Mouse (Mus musculus) erythroblast, adult 5-6 weeks (primary cell): ENCODE measurements around the gene Hrc. TPM values are rescaled to one million over a fixed set of nuclear protein-coding genes. Genes with fewer than 3 reads are reported as not detected.
A peak's percentile ranks its signal among the peaks of the same experiment; 100 is the strongest.

Experiments
- ATAC-seq: replicated peaks from 2 replicates; pipeline ENCODE4 v1.8.0; 2016; ENCODE audit warnings: moderate number of reproducible peaks, mild to moderate bottlenecking, moderate TSS enrichment, inconsistent platforms; ENCODE audit not compliant: poor library complexity, low FRiP score, severe bottlenecking
- total RNA-seq, 2 experiments: library from RNA; stranded (forward) in 1 of 2; stranded (reverse) in 1 of 2; fragments of 150-400 nt in 1 of 2; fragments of 200-764, 138-1000 nt in 1 of 2; gene quantifications; 2 replicates each; pipeline versions ENCODE4 v1.2.3 to v1.2.4; 2015 to 2017; ENCODE audit warnings: low replicate concordance in 2 of 2

The Hrc gene
- total RNA-seq, 2 experiments from 2014 or later: not detected

GRCm38 (mm10) chr7:45362801-45363200 lies 27.7 kb downstream of the Hrc start:
- ATAC-seq: no peak

DNA sequence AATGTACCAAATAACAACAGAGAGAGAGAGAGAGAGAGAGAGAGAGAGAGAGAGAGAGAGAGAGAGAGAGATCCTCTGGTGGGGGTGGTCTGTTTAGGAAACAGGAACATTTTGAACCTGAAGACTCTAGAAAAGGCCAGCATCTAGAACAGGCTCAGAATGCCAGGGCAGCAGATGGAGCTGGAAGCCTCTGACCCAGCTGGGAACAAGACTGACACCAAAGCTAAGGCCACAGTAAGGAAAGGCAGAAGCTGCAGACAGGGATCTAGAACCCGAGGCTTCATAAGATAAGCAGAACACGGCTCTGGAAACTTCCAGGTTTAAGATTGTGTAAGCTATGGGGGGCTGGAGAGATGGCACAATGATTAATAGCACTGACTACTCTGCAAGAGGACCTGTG lies 28.9 kb downstream of the Hrc start:
- no peak for ATAC-seq

DNA sequence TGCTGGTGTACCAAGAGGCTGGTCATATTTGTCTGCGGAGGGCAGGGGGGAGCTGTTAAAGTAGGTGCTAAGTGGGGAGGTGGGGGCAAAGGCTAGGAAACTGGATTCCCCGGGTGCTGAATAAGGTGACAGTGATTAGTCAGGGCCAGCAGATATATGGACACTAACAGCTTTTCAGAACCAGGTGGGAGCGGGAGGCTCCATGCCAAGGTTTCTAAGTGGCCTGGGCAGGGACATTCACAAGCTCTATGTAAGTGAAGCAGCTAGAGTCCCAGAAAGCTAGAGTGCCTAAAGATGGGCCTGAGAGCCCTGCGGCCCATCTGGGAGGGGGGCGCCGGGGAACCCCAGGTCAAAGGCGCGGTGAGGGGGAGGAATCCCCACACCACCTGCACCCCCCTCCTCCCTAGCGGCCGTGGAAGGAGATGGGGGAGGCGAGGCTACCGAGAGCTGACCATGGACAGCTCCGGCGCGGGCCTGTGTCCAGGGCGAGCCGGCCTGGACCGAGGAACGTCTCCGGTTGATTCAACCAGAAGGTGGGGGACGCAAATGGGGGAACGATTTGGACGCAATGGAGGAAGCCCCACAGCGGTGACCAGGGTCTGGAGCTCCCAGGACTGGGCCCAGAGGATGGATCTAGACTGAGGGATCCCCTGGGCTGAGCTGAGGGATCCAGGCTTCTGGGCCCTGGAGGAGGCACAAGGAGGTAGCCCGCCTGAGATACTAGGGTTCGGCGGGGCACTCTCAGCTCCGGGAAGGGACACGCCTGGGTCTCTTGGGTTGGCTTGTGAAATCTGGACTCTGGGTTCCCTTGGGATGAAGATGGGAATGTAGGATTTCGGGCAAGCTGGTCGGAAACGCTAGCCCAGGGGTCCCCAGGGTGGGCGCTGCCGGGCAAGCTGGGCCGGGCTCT lies 30.9 kb downstream of the Hrc start:
- ATAC-seq: no peak

DNA sequence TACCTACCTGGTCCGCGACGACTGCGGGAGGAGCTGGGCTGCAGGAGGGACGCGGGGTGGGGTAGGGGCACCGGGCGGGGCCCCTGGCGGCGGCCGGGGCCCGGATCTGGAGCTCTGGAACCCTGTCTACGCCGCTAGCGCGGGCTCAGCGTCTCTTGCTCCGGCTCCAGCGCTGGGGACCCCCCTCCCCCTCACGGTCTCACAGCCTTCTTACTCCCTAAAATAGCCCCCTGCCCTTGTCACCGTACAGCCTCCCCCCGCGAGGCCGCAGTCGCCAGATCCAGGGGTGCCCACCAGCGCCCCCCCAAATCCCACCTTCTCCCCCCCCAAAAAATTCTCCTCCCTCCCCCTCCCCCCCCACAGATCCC lies 31.5 kb downstream of the Hrc start, which contains the start of gene Ppfia3:
Gene Ppfia3 (minus strand): TSS at position 368 of the 368 bp plus-strand sequence.
- no peak for ATAC-seq

GRCm38 (mm10) chr7:45367020-45367880 lies 32.2 kb downstream of the Hrc start:
- peak; percentile 87 for ATAC-seq

DNA sequence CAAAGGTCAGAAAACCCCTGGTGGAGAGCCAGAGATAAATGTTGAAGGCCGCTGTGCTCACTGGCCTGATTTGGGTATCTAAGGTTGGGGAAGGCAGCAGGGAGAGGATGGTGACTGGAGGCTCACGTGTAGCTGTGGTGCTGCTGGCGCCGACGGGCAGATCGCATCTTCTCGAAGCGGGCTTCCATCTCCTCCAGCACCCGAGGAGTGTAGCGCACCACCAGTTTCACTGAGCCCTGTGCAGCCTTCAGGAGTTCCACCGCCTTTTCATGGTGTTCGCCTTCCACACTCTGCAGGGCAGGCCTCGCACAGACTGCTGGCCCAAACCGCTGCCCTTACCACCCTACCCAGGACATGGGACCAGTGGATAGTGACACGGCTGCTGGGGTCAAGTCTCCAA lies 33.1 kb downstream of the Hrc start:
- ATAC-seq: no peak

DNA sequence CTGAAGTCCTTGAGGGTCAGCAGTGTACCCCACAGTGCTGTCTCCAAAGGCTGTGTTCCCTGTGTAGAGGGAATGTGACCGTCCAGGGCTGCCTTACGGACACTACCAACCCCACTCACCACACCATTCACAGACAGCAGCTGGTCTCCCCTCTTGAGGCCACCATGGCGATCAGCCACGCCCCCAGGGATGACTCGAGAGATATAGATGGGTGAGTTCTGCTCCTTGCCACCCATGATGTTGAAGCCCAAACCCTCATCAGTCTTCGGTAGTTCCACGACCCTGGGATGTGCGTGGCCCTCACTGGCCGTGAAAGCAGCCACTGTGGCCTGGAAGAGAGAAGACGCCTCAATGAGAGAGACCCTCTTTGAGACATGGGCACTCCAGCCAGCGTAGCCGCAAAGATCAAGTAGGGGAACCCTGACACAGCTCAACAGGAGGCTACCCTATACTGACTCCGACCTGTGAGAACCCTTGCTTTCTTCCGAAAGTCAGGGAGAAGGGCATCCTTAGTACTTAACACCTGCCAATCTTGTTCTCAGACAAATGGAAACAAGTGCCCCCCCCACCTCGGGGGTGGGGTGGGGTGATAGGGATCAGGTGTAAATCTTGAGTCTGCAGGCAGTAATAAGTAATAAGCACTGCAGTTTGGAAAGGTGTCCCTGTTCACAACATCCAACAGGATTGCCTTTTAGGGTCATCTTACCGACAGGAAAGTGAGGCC lies 34.1 kb downstream of the Hrc start:
- no peak for ATAC-seq

GRCm38 (mm10) chr7:45369836-45370474 lies 34.9 kb downstream of the Hrc start:
- ATAC-seq: no peak

DNA sequence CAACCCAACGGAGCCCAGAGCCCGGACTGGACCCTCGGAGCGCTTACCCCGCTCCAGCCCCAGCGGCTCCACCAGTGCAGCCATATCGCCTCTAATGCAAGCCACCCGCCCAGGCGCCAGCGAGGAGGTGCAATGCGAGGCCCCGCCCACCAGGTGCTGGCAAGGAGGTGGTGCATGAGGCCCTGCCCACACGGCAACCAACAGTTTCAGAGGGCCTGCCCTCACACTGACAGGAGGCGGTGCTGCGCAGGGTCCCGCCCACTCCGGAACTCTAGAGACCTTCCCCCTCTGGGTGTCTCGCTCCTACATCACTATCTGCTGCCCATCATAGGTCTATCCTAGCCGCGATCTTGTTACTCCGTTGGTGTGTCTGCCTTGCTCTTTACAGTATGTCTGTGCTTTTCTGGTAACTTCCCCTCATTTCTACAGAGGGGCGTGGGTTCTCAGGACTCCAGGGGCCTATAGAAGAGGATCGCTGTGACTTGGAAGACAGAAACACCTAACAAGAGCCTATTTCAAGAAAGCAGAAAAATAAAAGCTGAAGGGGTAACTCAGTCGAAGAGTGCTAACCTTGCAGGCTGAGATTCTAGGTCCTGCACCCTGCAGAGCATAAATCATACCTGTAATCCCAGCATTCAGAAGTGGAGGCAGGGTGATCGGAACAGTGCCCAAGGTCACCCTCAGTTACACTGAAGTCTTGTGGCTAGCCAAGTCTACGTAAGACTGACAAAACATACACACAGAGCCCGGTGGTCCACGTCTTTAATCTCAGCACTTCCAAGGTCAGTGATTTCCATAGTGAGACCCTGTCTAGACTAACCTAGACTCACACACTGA lies 35.6 kb downstream of the Hrc start, which contains the start of gene Lin7b:
Gene Lin7b (minus strand): TSS at position 109 of the 837 bp plus-strand sequence.
- peak; percentile 62 for ATAC-seq

DNA sequence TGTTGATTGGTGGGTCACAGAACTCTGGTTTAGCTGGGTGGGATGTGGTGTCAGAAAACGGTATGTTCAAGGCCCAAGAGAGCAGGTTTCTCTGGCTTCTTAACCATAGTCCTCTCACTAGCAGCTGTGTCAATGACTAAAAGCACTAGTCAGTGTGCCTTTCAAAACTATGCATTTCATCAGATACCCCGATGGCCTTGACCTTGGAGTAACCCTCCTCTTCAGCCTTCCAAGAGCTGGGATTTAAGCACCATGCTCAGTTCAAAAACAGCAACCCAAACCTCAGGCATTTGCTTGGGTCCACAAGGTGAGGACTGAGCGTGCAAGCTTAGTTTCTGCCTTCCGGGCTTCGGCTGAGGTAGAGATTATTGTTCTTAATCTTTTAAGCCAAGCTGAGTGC lies 37.3 kb downstream of the Hrc start:
- no peak for ATAC-seq

GRCm38 (mm10) chr7:45374620-45375019 lies 39.5 kb downstream of the Hrc start:
- no peak for ATAC-seq

DNA sequence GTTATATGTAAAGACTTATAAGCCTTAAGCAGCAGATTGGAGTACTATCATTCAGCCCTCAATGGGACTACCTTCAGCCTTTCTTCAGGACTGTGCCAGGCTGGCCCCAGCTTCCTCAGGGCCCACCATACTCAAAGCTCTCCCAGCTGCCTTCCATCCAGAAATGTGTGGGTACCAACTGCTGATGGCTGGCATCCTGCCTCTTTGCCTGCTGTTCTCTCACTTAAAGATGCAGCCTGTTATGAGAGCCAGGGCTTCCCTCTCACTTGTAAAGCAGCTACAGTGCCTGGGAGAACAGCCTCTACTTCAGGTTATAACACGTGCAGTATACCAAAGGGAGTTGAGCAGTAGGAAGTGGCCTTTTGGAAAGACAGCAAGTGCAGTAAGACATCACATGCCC lies 41.0 kb downstream of the Hrc start:
- ATAC-seq: no peak

GRCm38 (mm10) chr7:45386077-45386476 lies 51.0 kb downstream of the Hrc start:
- ATAC-seq: no peak

Other genes with a start within 250 kb of the Hrc start
Only the 30 nearest of the 36 such genes appear.
- gene Gm45713, start 199.1 kb upstream of the Hrc start, total RNA-seq (2015; ENCODE audit: low replicate concordance): not detected in 2 replicates
- not detected in 2 replicates for gene Gm45713, start 199.1 kb upstream of the Hrc start, total RNA-seq (2017; ENCODE audit: low replicate concordance)
- 1.3 and 3.8 TPM in 2 replicates for gene Flt3l, start 198.9 kb upstream of the Hrc start, total RNA-seq (2015; ENCODE audit: low replicate concordance)
- gene Flt3l, start 198.9 kb upstream of the Hrc start, total RNA-seq (2017; ENCODE audit: low replicate concordance): 2.6 and 3.6 TPM in 2 replicates
- 33.4 and 59.6 TPM in 2 replicates for gene Pih1d1, start 181.0 kb upstream of the Hrc start, total RNA-seq (2015; ENCODE audit: low replicate concordance)
- 2.7 and 15.8 TPM in 2 replicates for gene Pih1d1, start 181.0 kb upstream of the Hrc start, total RNA-seq (2017; ENCODE audit: low replicate concordance)
- 10.2 and 12.7 TPM in 2 replicates for gene Aldh16a1, start 180.7 kb upstream of the Hrc start, total RNA-seq (2015; ENCODE audit: low replicate concordance)
- 6.3 and 10.3 TPM in 2 replicates for gene Aldh16a1, start 180.7 kb upstream of the Hrc start, total RNA-seq (2017; ENCODE audit: low replicate concordance)
- not detected in 2 replicates for gene Slc17a7, start 171.3 kb upstream of the Hrc start, total RNA-seq (2015; ENCODE audit: low replicate concordance)
- 0.28 TPM in 1 of 2 replicates, not detected in the other for gene Slc17a7, start 171.3 kb upstream of the Hrc start, total RNA-seq (2017; ENCODE audit: low replicate concordance)
- gene Gfy, start 155.7 kb upstream of the Hrc start, total RNA-seq (2015; ENCODE audit: low replicate concordance): not detected in 2 replicates
- not detected in 2 replicates for gene Gfy, start 155.7 kb upstream of the Hrc start, total RNA-seq (2017; ENCODE audit: low replicate concordance)
- gene Pth2, start 154.3 kb upstream of the Hrc start, total RNA-seq (2015; ENCODE audit: low replicate concordance): not detected in 2 replicates
- gene Pth2, start 154.3 kb upstream of the Hrc start, total RNA-seq (2017; ENCODE audit: low replicate concordance): not detected in 2 replicates
- gene Ccdc155, start 130.4 kb upstream of the Hrc start, total RNA-seq (2015; ENCODE audit: low replicate concordance): not detected in 2 replicates
- not detected in 2 replicates for gene Ccdc155, start 130.4 kb upstream of the Hrc start, total RNA-seq (2017; ENCODE audit: low replicate concordance)
- 6.3 and 20.8 TPM in 2 replicates for gene Dkkl1, start 123.1 kb upstream of the Hrc start, total RNA-seq (2015; ENCODE audit: low replicate concordance)
- gene Dkkl1, start 123.1 kb upstream of the Hrc start, total RNA-seq (2017; ENCODE audit: low replicate concordance): 0.56 TPM in 1 of 2 replicates, not detected in the other
- gene Tead2, start 119.5 kb upstream of the Hrc start, total RNA-seq (2015; ENCODE audit: low replicate concordance): not detected in 2 replicates
- 0.42 and 0.51 TPM in 2 replicates for gene Tead2, start 119.5 kb upstream of the Hrc start, total RNA-seq (2017; ENCODE audit: low replicate concordance)
- 38.9 and 50.1 TPM in 2 replicates for gene Cd37, start 96.2 kb upstream of the Hrc start, total RNA-seq (2015; ENCODE audit: low replicate concordance)
- 18.7 and 20.7 TPM in 2 replicates for gene Cd37, start 96.2 kb upstream of the Hrc start, total RNA-seq (2017; ENCODE audit: low replicate concordance)
- not detected in 2 replicates for gene Slc6a16, start 94.2 kb upstream of the Hrc start, total RNA-seq (2015; ENCODE audit: low replicate concordance)
- not detected in 2 replicates for gene Slc6a16, start 94.2 kb upstream of the Hrc start, total RNA-seq (2017; ENCODE audit: low replicate concordance)
- not detected in 2 replicates for gene Slc6a21, start 57.8 kb upstream of the Hrc start, total RNA-seq (2015; ENCODE audit: low replicate concordance)
- not detected in 2 replicates for gene Slc6a21, start 57.8 kb upstream of the Hrc start, total RNA-seq (2017; ENCODE audit: low replicate concordance)
- 0.42 TPM in 1 of 2 replicates, not detected in the other for gene Trpm4, start 1.5 kb upstream of the Hrc start, total RNA-seq (2015; ENCODE audit: low replicate concordance)
- gene Trpm4, start 1.5 kb upstream of the Hrc start, total RNA-seq (2017; ENCODE audit: low replicate concordance): not detected in 2 replicates
- 1.9 TPM in 1 of 2 replicates, not detected in the other for gene Ppfia3, start 31.7 kb downstream of the Hrc start, total RNA-seq (2015; ENCODE audit: low replicate concordance)
- 0.26 TPM in 1 of 2 replicates, not detected in the other for gene Ppfia3, start 31.7 kb downstream of the Hrc start, total RNA-seq (2017; ENCODE audit: low replicate concordance)
- 1.5 TPM in 1 of 2 replicates, not detected in the other for gene Lin7b, start 35.3 kb downstream of the Hrc start, total RNA-seq (2015; ENCODE audit: low replicate concordance)
- gene Lin7b, start 35.3 kb downstream of the Hrc start, total RNA-seq (2017; ENCODE audit: low replicate concordance): 5.4 TPM in 1 of 2 replicates, not detected in the other
- 50.5 and 70.2 TPM in 2 replicates for gene Snrnp70, start 60.5 kb downstream of the Hrc start, total RNA-seq (2015; ENCODE audit: low replicate concordance)
- 169 and 259 TPM in 2 replicates for gene Snrnp70, start 60.5 kb downstream of the Hrc start, total RNA-seq (2017; ENCODE audit: low replicate concordance)
- not detected in 2 replicates for gene Kcna7, start 70.4 kb downstream of the Hrc start, total RNA-seq (2015; ENCODE audit: low replicate concordance)
- not detected in 2 replicates for gene Kcna7, start 70.4 kb downstream of the Hrc start, total RNA-seq (2017; ENCODE audit: low replicate concordance)
- gene Ntf5, start 78.4 kb downstream of the Hrc start, total RNA-seq (2015; ENCODE audit: low replicate concordance): not detected in 2 replicates
- gene Ntf5, start 78.4 kb downstream of the Hrc start, total RNA-seq (2017; ENCODE audit: low replicate concordance): not detected in 2 replicates
- gene Lhb, start 85.5 kb downstream of the Hrc start, total RNA-seq (2015; ENCODE audit: low replicate concordance): not detected in 2 replicates
- not detected in 2 replicates for gene Lhb, start 85.5 kb downstream of the Hrc start, total RNA-seq (2017; ENCODE audit: low replicate concordance)
- gene Gys1, start 99.6 kb downstream of the Hrc start, total RNA-seq (2015; ENCODE audit: low replicate concordance): 11.7 and 13.2 TPM in 2 replicates
- 4.6 and 8.9 TPM in 2 replicates for gene Gys1, start 99.6 kb downstream of the Hrc start, total RNA-seq (2017; ENCODE audit: low replicate concordance)
- gene Ruvbl2, start 102.8 kb downstream of the Hrc start, total RNA-seq (2015; ENCODE audit: low replicate concordance): 54.1 and 63.4 TPM in 2 replicates
- gene Ruvbl2, start 102.8 kb downstream of the Hrc start, total RNA-seq (2017; ENCODE audit: low replicate concordance): 23.1 and 50.1 TPM in 2 replicates
- gene Ftl1, start 124.6 kb downstream of the Hrc start, total RNA-seq (2015; ENCODE audit: low replicate concordance): 1,430 and 1,622 TPM in 2 replicates
- 705 and 987 TPM in 2 replicates for gene Ftl1, start 124.6 kb downstream of the Hrc start, total RNA-seq (2017; ENCODE audit: low replicate concordance)
- 8.6 and 12.7 TPM in 2 replicates for gene Bax, start 131.6 kb downstream of the Hrc start, total RNA-seq (2015; ENCODE audit: low replicate concordance)
- gene Bax, start 131.6 kb downstream of the Hrc start, total RNA-seq (2017; ENCODE audit: low replicate concordance): 9.7 and 11.8 TPM in 2 replicates
- gene Tulp2, start 146.6 kb downstream of the Hrc start, total RNA-seq (2015; ENCODE audit: low replicate concordance): not detected in 2 replicates
- 0.42 TPM in 1 of 2 replicates, not detected in the other for gene Tulp2, start 146.6 kb downstream of the Hrc start, total RNA-seq (2017; ENCODE audit: low replicate concordance)
- not detected in 2 replicates for gene Gm45808, start 151.5 kb downstream of the Hrc start, total RNA-seq (2015; ENCODE audit: low replicate concordance)
- gene Gm45808, start 151.5 kb downstream of the Hrc start, total RNA-seq (2017; ENCODE audit: low replicate concordance): not detected in 2 replicates
- gene Dhdh, start 153.5 kb downstream of the Hrc start, total RNA-seq (2015; ENCODE audit: low replicate concordance): 3.3 TPM in 2 replicates
- gene Dhdh, start 153.5 kb downstream of the Hrc start, total RNA-seq (2017; ENCODE audit: low replicate concordance): 2.1 and 2.3 TPM in 2 replicates
- 83.0 and 88.6 TPM in 2 replicates for gene Nucb1, start 175.1 kb downstream of the Hrc start, total RNA-seq (2015; ENCODE audit: low replicate concordance)
- gene Nucb1, start 175.1 kb downstream of the Hrc start, total RNA-seq (2017; ENCODE audit: low replicate concordance): 487 and 671 TPM in 2 replicates
- gene Ppp1r15a, start 191.0 kb downstream of the Hrc start, total RNA-seq (2015; ENCODE audit: low replicate concordance): 1,095 and 1,392 TPM in 2 replicates
- 1,351 and 1,490 TPM in 2 replicates for gene Ppp1r15a, start 191.0 kb downstream of the Hrc start, total RNA-seq (2017; ENCODE audit: low replicate concordance)
- 1.3 TPM in 1 of 2 replicates, not detected in the other for gene Plekha4, start 191.0 kb downstream of the Hrc start, total RNA-seq (2015; ENCODE audit: low replicate concordance)
- gene Plekha4, start 191.0 kb downstream of the Hrc start, total RNA-seq (2017; ENCODE audit: low replicate concordance): 2.8 and 9.9 TPM in 2 replicates